Mouse (Mus musculus): ENCODE results near the gene Grcc10. TPM values are rescaled to one million over a fixed set of nuclear protein-coding genes. Genes with fewer than 3 reads are reported as not detected.

Grcc10 gene
- total RNA-seq, 2 experiments from 2014 or later: 16.9 to 64.9 TPM

DNA sequence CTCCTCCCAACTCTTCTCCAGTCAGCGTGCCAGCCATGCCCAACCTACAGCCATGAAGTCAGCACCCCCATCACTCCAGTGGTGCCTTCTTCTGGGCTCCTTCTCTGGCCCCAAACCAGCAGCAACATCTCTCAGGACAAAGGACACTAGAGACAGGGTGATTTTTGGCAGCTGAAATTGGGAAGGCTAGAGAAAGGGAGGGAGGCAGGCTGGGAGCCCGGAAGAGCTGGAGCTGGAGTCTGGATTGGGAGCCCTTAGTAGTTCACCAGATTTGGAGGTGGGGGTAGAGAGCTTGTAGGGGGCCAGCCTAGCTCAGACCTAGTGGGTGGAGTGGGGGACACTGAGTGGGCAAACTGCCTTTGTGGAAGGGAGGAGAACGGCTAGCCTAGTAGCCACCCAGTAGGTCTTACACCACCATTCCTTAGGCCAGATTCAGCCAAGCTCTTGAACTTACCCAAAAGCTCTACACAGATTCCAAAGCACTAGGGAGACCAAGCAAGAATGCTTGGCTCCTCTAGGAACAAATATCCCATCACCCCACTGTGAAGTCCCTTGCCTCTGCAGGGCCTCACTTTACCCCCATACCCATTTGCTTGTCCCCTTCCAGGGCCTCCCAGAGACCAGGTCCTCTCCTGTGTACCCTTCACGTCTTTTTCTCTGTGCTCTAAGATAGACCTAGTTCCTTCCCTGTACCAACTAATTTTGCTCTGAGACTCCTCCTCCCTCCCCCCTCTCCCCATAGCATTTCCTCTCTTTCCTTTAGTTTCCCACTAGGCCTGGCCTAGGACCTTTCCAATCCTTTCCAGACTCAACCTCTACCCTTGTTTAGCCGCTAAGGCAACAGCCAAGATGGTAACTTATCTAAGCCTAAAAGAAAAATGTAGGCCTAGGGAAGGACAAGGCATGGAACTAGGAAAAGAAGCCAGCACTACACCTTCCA lies 17.0 kb upstream of the Grcc10 start:
- ATAC-seq (replicated peaks; ENCODE audit: low FRiP score, poor library complexity, severe bottlenecking): no peak

DNA sequence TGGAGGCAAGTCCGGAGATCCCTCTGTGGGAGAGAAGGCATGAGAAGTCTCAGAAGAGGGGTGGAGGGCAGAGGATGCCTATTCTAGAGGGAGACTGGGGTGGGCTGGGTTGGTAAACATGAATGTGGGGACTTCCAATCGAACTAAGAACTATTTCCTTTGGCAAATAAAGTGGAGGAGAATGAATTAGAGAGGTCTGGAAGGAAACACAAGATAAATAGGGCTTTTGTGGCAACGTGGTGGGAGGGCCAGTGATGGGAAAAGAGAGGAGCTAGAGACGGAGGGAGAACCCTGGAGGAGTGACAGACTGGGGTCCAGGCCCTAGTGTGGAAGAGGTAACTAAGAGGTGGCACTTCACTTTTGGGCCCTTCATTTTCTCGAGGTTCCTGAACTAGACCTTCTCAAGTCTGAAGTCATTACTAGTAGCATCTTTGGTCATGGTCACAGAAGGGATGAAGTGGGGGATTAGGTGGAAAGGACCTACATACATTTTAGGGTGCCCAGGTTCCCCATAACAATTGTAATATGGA lies 16.2 kb upstream of the Grcc10 start:
- ATAC-seq (replicated peaks; ENCODE audit: low FRiP score, poor library complexity, severe bottlenecking): no peak

DNA sequence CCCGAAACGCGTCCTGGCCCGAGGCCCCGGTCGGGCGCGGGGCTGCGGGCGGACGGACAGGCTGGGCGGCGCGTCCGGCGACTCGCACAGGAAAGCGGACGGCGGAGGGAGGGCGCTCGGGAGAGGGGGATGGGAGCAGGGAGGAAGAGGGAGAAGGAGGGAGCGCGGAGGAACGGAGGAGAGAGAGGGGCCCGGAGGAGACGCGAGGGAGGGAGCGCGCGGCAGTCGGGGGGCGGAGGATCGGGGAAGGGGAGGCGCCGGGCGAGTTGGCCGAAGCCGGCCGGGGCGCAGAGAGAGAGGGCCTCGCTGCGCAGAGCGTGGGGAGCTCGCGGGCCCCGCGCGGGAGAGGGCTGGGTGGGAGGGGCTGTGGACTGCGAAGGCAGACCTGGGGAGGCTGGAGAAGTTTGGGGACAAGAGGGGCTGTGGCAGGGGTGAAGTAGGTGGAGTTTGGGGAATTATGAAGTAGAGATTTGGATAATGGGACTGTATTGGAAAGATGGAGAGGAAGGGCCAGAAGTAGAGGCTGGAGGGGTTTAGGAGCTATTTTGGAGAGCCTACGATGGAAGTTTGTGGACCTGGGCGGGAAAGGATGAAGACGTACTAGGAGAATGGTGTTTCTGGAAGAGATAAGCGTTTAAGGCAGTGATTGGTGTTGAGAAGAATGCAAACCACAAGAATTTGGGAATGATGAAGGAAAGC lies 15.6 kb upstream of the Grcc10 start:
- ATAC-seq (replicated peaks; ENCODE audit: low FRiP score, poor library complexity, severe bottlenecking): no peak

DNA sequence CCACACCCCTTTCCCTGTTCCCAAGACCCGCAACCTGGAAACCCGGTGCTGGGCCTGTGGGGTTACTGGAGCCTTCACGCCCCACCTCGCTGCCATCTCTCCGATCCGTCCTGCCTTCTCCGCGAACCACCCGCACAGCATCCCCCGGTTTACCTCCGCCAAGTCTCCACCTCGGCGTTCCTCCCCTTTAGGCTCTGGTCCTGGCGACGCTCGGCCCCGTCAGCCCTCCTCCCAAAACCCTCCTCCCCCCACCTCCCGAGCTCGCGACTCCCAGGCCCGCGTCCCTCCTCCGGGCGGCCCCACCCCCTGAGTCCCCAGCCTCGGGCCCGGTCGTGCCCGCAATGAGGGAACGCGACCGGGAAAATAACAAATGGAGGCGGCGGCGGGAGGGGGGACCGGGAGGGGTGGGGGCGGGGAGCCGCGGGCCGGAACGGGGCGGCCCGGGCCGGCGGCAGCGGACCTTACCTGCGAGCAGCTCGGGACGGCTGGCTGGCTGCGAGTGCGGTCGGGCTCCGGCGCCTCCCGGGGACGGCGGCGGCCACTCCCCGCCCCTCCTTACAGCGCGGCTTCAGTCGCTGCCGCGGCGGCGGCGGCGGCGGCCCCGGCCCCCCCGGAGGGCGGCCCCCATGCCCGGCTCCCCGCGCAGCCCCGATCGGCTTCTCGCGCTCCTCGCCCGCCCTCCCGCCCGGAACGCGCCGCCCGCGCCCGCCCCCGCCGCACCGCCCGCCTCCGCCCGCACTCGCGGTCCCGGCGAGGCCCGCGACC lies 14.8 kb upstream of the Grcc10 start, which contains the start of the genes Gm45234 and Atn1:
TSS of gene Gm45234 (minus strand) at position 191 of the 765 bp plus-strand sequence.
TSS of gene Atn1 (minus strand) at position 694 of the 765 bp plus-strand sequence.
- no peak for ATAC-seq (replicated peaks; ENCODE audit: low FRiP score, poor library complexity, severe bottlenecking)

DNA sequence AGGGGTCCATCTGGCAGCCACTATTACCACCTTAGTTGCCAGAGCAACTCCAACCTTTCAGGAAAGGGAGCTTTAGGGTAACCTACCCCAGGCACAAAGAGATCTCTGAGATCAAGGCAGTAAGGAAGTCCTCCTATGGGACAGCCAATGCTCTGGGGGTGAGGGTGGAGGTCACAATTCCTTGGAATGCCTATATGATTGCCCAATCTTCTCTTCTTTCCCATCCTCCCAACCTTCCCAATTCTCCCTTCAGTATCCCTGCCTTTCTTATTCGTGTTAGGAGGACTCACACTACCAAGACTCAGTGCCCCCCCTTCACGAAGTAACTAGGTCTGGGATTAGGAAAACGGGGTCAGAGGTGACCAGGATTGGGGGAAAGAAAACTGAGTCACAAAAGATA lies 14.1 kb upstream of the Grcc10 start:
- no peak for ATAC-seq (replicated peaks; ENCODE audit: low FRiP score, poor library complexity, severe bottlenecking)

DNA sequence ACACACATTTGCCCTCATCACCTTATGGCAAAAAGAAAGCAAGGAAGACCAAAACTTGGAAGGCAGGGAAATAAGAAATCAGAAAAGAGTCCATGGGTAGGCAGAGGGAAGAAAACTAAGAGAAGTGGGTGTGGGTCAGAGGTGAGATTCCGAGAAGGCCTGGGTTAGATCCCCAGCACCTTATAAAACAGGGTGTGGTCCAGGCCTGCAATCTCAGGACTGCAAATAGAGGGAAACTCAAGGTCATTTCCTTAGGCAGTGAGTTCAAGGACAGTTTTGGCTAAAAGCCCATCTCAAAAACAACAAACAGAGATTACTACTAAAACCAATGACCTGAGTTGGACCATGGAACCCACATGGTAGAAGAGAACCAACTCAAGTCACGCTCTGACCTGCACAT lies 12.7 kb upstream of the Grcc10 start:
- ATAC-seq (replicated peaks; ENCODE audit: low FRiP score, poor library complexity, severe bottlenecking): no peak

DNA sequence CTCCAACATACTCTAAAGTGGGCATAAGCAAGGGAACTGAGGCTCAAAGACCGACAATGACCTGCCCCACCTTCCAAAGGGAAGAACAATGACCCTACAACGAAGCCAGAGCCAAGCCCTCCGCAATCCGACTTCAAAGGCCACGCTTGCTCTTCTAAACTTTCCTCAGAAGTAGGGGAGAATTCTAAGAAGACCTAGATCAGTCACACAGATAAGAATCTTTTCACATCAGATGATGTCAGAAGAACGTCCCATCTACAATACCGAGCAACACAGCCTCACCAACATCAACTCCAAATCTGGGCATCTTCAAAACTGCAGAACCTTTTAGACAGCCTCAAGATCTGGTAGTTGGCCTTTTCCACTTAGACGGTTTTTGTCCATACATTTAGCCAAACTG lies 9.2 kb upstream of the Grcc10 start:
- ATAC-seq (replicated peaks; ENCODE audit: low FRiP score, poor library complexity, severe bottlenecking): no peak

DNA sequence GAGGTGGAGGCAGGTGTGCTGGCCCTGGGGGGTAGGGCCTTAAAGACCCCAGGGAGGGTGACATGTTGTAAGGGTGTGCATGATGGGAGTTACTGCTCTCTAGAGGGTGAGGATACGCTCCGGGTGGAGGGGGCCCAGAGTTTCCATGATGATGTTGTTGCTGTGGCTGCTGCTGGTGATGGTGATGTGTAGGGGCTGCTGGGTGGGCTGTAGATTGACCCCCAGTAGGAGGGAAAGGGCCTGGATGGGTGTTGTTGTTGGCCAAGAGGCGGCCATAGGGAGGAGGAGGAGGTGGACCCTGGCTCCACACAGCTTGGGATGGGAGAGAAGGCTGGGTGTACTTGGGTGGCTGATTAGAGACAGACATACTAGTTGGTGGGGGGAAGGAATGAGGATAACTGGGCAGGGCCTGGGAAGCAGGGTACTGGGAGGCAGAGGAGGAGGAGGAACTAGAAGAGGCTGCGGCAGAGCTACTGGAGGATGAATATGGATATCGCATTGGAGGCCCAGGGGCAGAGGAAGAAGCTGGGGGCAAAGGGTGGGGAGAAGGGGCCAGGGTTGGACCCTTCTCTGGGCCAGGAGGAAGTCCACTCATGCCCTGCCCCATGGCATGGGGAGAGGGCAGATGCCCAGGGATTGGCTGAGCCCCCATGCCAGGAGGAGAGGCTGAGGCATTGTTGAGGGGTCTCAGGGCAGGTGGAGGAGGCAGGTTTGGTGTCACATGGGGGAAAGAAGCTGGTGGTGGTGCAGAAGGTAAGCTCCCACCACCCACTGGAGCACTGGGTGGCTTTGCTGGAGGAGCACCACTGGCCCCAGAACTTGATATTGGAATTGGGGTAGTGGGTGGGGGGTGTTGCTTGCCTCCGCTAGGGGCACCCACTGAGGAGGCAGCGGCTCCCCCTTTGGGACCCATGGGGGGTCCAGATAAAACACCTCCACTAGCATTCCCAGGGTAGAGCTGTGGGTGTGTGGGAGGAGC lies 5.8 kb upstream of the Grcc10 start:
- ATAC-seq (replicated peaks; ENCODE audit: low FRiP score, poor library complexity, severe bottlenecking): no peak

DNA sequence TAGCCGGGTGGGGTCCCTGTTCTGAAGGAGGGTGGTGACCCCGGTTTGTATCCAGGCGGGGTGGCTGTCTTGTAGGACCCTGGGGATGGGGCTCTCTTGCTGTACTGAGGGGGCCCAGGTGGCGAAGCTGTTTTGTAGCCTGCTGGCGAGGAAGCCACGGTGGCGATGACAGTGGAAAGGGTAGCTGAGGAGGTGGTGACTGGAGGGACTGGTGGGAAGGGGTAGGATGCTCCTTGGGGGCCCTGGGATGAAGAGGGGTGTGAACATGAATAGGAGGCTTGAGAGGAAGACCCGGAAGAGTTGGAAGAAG lies 5.1 kb upstream of the Grcc10 start:
- ATAC-seq (replicated peaks; ENCODE audit: low FRiP score, poor library complexity, severe bottlenecking): no peak

DNA sequence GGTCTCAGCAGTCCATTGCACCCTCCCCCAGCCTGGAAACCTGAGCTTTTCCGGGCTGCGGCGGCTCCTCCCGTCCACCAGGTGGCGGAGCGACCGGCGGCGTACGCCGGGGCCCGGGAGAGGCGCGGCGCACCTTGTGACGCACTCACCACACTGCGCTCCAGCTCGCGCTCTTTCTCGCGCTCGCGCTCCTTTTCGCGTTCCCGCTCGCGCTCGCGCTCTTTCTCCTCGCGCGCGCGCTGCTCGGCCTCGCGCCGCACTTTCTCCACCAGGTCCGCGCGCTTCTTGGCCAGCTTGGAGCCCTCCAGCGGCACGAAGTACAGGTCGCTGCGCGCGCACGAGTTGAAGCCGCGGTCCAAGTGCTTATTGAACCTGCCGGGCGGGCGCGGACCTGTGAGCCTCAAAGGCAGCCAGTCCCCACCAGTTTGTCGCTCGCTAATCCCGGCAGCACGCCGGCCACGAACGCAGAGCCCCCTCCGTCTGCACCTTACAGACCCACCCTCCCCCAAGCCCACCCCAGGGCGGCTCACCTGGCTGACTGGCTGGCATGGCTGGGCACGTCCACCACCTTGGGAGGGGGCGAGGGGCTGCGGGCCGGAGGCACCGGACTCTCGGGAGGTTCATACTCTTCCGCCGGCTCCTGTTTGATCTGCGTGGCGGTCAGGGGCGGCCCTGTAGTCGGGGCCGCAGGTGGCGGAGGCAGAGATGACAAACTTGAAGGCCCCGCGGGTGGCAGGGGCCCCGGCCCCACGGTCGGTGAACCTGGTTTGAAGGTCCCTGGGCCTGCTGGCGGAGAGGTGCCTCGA lies 4.5 kb upstream of the Grcc10 start:
- peak; percentile 72 for ATAC-seq (replicated peaks; ENCODE audit: low FRiP score, poor library complexity, severe bottlenecking)

DNA sequence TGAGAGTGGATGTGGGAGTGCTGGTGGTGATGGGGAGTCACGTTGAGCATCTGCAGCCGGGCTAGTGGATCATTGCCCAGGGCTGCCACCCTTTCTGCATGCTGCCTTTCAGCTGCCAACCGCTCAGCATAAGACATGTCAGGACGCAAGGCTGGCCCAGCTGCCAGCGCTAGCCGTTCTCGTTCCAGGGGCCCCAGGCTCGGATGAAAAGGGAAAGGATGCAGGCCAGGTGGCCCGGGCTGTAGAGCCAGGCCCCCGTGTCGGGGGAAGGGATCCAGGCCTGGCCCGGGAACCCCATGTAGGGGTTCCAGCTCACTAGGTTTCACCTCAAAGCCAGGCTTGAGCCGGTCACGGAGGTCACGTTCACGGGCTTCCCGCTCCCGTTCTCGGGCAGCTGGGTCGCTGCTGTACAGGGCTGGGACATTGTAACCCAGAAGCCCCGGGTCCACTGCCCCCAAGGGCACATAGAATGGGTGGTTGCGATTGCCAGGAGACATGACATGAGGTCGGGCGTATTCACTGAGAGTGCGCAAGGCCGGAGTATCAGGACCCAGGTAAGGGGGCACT lies 3.7 kb upstream of the Grcc10 start:
- ATAC-seq (replicated peaks; ENCODE audit: low FRiP score, poor library complexity, severe bottlenecking): no peak

DNA sequence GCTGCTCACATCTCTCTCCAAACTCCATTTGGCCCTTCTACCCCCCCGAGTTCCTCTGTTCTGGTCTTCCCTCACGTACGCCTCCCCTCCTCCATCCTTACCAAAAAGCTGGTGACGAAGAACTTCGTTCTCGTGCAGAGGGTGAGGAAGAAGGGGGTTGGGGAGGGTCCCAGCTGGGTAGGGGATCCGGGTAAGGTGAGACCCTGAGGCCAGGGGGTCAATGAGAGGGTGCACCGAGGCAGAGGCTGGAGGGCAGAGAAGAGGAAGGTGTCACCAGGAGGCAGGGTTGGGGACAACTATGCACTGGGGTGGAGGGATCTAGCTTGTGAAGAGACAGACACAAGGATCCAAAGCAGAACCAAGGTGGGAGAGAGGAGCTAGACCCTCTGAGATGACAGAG lies 2.5 kb upstream of the Grcc10 start:
- no peak for ATAC-seq (replicated peaks; ENCODE audit: low FRiP score, poor library complexity, severe bottlenecking)

DNA sequence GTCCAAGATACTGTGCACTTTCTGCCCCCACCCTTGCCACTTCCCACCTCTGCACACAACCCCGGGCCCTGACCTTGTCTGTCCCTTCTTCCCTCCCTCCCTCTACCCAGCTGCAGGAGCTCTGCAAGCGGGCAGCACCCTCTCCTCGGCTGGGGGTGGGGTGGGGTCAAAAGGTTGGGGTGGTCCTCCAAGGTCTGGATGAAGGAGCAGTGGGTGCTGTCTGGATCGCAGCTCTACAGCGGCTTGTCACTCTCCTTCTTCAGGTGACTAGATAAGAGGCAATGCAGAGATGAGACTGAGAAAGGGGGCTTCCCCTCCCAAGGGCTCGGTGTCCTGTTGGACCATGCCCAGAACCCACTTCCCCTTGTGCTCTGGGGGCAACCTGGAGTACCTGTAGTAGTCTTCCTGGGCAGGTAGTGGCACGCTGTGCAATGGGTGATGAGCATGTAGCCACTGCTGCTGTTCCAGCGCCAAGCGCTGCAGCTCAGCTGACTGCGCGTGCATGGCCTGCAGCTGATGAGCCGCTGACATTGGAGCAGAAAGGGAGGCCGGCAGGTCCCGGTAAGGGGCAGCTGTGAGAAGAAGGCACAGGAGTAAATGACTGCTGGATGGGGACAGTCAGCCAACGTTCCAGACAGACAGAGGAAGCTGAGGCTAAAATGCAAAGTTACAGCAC lies 1.8 kb upstream of the Grcc10 start:
- no peak for ATAC-seq (replicated peaks; ENCODE audit: low FRiP score, poor library complexity, severe bottlenecking)

DNA sequence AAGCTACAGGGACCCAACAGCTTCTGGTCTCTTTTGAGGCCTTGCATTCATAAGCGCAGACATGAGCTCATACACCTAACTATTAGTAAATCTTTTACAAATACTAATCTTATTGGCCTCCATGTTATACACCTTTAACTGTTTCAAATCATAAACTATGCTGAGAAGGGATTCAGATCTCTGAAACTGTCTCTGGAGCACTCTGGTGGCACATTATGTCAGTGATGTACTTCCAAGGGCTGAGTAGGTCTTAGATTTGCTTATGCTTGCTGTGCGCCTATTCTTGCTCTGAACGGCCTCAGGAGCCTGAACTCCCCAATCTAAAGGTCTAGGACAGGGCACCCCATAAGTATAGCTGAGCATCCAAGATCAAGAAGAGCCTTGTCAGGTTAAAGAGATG lies 668 bp upstream of the Grcc10 start:
- ATAC-seq (replicated peaks; ENCODE audit: low FRiP score, poor library complexity, severe bottlenecking): no peak

DNA sequence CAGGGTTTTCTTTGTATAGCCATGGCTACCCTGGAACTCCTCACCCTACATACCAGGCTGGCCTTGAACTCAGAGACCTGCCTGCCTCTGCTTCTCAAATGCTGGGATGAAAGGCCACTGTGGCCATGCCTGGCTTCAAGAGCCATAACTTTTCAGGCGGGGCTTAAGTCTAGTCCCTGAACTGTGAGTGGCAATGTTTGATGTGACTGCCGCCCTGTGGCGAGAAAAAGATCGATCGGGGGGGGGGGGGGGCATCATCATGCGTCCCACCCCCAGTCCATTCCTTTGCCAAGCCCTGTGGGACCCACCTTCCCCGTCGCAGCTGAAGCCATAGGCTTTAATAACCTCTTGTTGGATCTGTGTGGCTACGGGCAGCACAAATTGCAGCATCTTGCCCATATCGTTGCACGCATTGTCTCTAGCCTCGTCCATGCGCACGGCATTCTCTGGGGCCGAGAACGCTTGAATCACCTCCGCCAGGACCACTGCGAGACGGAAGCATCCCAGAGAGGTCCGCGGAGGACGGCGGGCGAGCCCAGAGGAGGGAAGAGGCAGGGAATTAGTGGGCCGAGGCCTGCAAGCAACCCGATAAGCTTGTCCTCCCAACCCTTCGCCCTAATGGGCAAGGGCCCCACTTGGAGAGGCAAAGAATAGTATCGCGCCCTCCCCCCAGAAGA lies 825 bp downstream of the Grcc10 start:
- peak; percentile 28; the same call in 1 of the 2 replicates for ATAC-seq (replicated peaks; ENCODE audit: low FRiP score, poor library complexity, severe bottlenecking)

DNA sequence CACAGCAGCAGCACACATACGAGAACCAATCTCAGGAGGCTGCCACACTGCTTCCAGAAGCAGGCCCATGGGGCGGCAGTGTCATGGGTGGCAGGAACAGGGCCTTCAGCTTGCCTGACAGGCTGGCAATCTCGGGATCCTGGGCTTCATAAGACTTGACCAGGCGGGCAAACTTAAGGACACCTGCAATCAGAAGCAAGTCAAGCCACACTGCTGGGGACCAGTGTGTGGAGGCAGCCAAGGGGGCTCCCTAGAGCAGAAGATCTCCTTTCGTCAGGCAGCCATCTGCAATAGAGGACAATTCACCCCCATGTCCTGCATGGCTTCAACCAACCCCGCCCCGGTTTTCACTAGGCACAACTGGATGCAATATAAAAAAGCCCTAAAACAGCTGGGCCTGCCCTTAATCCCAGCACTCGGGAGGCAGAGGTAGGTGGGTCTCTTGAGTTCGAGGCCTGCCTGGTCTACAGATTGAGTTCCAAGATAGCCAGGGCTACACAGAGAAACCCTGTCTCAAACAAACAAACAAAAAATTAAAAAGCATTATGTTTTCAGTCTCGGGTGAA lies 1.9 kb downstream of the Grcc10 start:
- ATAC-seq (replicated peaks; ENCODE audit: low FRiP score, poor library complexity, severe bottlenecking): no peak

Data from erythroblast, adult 5-6 weeks (primary cell).